In the genomic region with DNA sequence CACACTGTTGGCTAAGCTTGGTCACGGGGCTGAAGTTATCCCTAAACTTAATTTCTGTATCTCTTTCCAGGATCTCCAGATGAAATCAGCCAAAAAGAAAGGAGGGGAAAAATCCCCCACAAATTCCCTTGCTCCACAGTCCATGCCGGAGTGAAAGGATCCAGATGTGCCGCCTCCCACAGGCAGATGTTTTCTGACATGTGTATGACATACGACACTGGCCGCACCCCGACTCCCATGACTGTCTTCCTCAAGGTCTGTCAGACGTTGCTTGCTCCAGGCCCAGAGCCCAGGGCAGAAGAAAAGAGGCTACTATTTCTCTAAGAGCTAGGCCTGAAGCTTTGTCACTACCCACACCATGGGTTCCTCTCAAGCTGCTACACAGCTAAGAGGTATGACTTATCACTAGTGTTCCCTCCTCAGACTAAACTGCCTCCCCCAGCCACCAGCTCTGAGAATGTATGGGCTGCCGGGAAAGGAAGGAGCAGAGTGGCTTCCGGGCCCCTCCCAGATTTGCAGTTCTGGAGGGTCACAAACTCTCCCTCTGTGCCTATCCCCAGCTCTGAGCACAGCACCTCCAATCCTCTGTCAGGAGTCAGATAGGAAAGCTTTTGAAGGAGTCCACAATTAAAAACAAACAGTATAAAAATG, we compare ENCODE assay signal across 15 mouse cellular contexts. TPM values are rescaled to one million over a fixed set of nuclear protein-coding genes. Genes with fewer than 3 reads are reported as not detected.
DNase-seq lines count a peak whose midpoint lies in the region; ATAC-seq and TF ChIP-seq lines count a peak whose summit lies in the region.
"Had no signal": no experiment of that assay in that cellular context is flagged by ENCODE, and none has a peak within 500 bp of the region (broad histone marks: within the 10 kb centered on the region; RNA-seq: fewer than 3 reads in every experiment).

No protein-coding gene starts in this region.

- no peak for TF ChIP-seq CTCF in lung, embryonic 14.5 days (IDR thresholded peaks at IDR 0.05; ENCODE audit: low read depth)

- 79% methylated on average over 9 of the region's 9 CpGs for WGBS in forebrain, embryonic 10.5 days
- WGBS in forebrain, embryonic 15.5 days: 82% methylated on average over 9 of the region's 9 CpGs
- 39% methylated on average over 9 of the region's 9 CpGs for WGBS in lung, embryonic 14.5 days
- 33% methylated on average over 9 of the region's 9 CpGs for WGBS in stomach, embryonic 15.5 days

- H3K36me3 ChIP-seq in forebrain, embryonic 10.5 days (replicated peaks): peaks cover 92% of the 10 kb centered on the region
- H3K36me3 ChIP-seq in forebrain, embryonic 15.5 days: peaks cover 78% of the 10 kb centered on the region
- H3K36me3 ChIP-seq in lung, embryonic 14.5 days (ENCODE audit: insufficient read depth): peaks cover 78% of the 10 kb centered on the region
- H3K36me3 ChIP-seq in stomach, embryonic 15.5 days: peaks cover 43% of the 10 kb centered on the region

- DNase-seq in forebrain, embryonic 10.5 days (ENCODE audit: extremely low spot score, low spot score): no peak
- peak; percentile 69 for DNase-seq in lung, embryonic 14.5 days
- DNase-seq in lung, adult 18-20 months: no peak
- DNase-seq in gastrocnemius, postnatal 25 days: peak; percentile 39
- no peak for DNase-seq in cerebellum, postnatal 10 days
- no peak for DNase-seq in spleen, postnatal 10 days (ENCODE audit: low spot score in 2 of 2)
- DNase-seq: forebrain, postnatal 0 days; right cerebral cortex, postnatal 4 days; thymus, postnatal 4 days had no signal

- 0 out of 2 replicates have a peak overlapping the region, but pooled peaks have one; percentile 66 for H3K27ac ChIP-seq in forebrain, embryonic 10.5 days
- no peak overlapping the region for H3K27ac ChIP-seq in forebrain, embryonic 15.5 days (replicated peaks)
- peak overlapping the region; percentile 39 for H3K27ac ChIP-seq in lung, embryonic 14.5 days (ENCODE audit: low read depth)
- peak overlapping the region; percentile 78 for H3K27ac ChIP-seq in stomach, embryonic 15.5 days
- H3K27ac ChIP-seq: heart, embryonic 13.5 days; hindbrain, postnatal 0 days; neural tube, embryonic 13.5 days had no signal

- peaks cover 5% of the 10 kb centered on the region; the same call in 1 of the 2 replicates for H3K27me3 ChIP-seq in forebrain, embryonic 10.5 days (ENCODE audit: poor library complexity, severe bottlenecking)
- H3K27me3 ChIP-seq in forebrain, embryonic 15.5 days: no peaks in the 10 kb centered on the region
- H3K27me3 ChIP-seq in lung, embryonic 14.5 days (ENCODE audit: insufficient read depth, low read length): no peaks in the 10 kb centered on the region
- H3K27me3 ChIP-seq in stomach, embryonic 15.5 days (replicated peaks): no peaks in the 10 kb centered on the region
- H3K27me3 ChIP-seq: heart, embryonic 13.5 days; neural tube, embryonic 13.5 days had no signal

- no peaks in the 10 kb centered on the region for H3K9me3 ChIP-seq in forebrain, embryonic 10.5 days
- no peaks in the 10 kb centered on the region for H3K9me3 ChIP-seq in forebrain, embryonic 15.5 days
- no peaks in the 10 kb centered on the region for H3K9me3 ChIP-seq in lung, embryonic 14.5 days (ENCODE audit: low read depth, low read length)
- no peaks in the 10 kb centered on the region for H3K9me3 ChIP-seq in stomach, embryonic 15.5 days
- H3K9me3 ChIP-seq: heart, embryonic 13.5 days; neural tube, embryonic 13.5 days had no signal

- no peak overlapping the region for H3K9ac ChIP-seq in forebrain, embryonic 15.5 days (replicated peaks)
- no peak overlapping the region for H3K9ac ChIP-seq in lung, embryonic 14.5 days
- H3K9ac ChIP-seq in stomach, embryonic 15.5 days: no peak overlapping the region
- H3K9ac ChIP-seq: forebrain, postnatal 0 days; heart, embryonic 13.5 days; neural tube, embryonic 13.5 days had no signal

- H3K4me3 ChIP-seq in forebrain, embryonic 10.5 days: no peak overlapping the region
- H3K4me3 ChIP-seq in forebrain, embryonic 15.5 days: no peak overlapping the region
- no peak overlapping the region for H3K4me3 ChIP-seq in lung, embryonic 14.5 days (ENCODE audit: low read depth, low read length)
- no peak overlapping the region for H3K4me3 ChIP-seq in stomach, embryonic 15.5 days (replicated peaks)
- H3K4me3 ChIP-seq: heart, embryonic 13.5 days; neural tube, embryonic 13.5 days had no signal

- peaks cover 42% of the 10 kb centered on the region for H3K4me1 ChIP-seq in forebrain, embryonic 10.5 days
- peaks cover 8% of the 10 kb centered on the region for H3K4me1 ChIP-seq in forebrain, embryonic 15.5 days
- H3K4me1 ChIP-seq in lung, embryonic 14.5 days (ENCODE audit: insufficient read depth): peaks cover 14% of the 10 kb centered on the region
- peaks cover 45% of the 10 kb centered on the region for H3K4me1 ChIP-seq in stomach, embryonic 15.5 days

- H3K4me2 ChIP-seq in forebrain, embryonic 15.5 days (replicated peaks): no peak overlapping the region
- no peak overlapping the region for H3K4me2 ChIP-seq in lung, embryonic 14.5 days
- H3K4me2 ChIP-seq in stomach, embryonic 15.5 days: no peak overlapping the region
- H3K4me2 ChIP-seq: heart, embryonic 13.5 days; midbrain, embryonic 11.5 days; neural tube, embryonic 13.5 days had no signal

- no peak for ATAC-seq in forebrain, embryonic 15.5 days (replicated peaks)
- peak; percentile 48; the same call in 1 of the 2 replicates for ATAC-seq in lung, embryonic 14.5 days (ENCODE audit: insufficient read depth)
- ATAC-seq in stomach, embryonic 15.5 days (ENCODE audit: insufficient read depth, low FRiP score, low read depth): peak; percentile 36; the same call in 1 of the 2 replicates
- ATAC-seq: forebrain, postnatal 0 days; hindbrain, postnatal 0 days had no signal

RNA-seq across cellular contexts. Expression of a gene that starts 11.4 kb away (rescaled TPM):
- polyA plus RNA-seq in forebrain, embryonic 10.5 days (2016; fragmentation: Nextera tagmentation; extraction: Ambion mirVana): 66.5 and 67.4 TPM in 2 replicates
- polyA plus RNA-seq in forebrain, embryonic 15.5 days (2015; fragmentation: Nextera tagmentation; extraction: Ambion mirVana): 93.1 and 95.7 TPM in 2 replicates
- polyA plus RNA-seq in lung, embryonic 14.5 days (2014; fragmentation: Nextera tagmentation; extraction: Ambion mirVana): 68.7 and 73.0 TPM in 2 replicates
- 10 to 100 TPM; 58.1 to 64.3 TPM for total RNA-seq in gastrocnemius, postnatal 25 days (2021)
- polyA plus RNA-seq in stomach, embryonic 15.5 days (2015; fragmentation: Nextera tagmentation; extraction: Ambion mirVana): 77.0 and 87.0 TPM in 2 replicates

RNA-seq across cellular contexts. Expression of a gene that starts 33.2 kb away (rescaled TPM):
- polyA plus RNA-seq in forebrain, embryonic 10.5 days (2016; fragmentation: Nextera tagmentation; extraction: Ambion mirVana): 7.3 and 7.7 TPM in 2 replicates
- polyA plus RNA-seq in forebrain, embryonic 15.5 days (2015; fragmentation: Nextera tagmentation; extraction: Ambion mirVana): 3.4 and 3.7 TPM in 2 replicates
- 27.8 and 28.1 TPM in 2 replicates for polyA plus RNA-seq in lung, embryonic 14.5 days (2014; fragmentation: Nextera tagmentation; extraction: Ambion mirVana)
- total RNA-seq in gastrocnemius, postnatal 25 days (2021): 10 to 100 TPM; 16.5 to 21.8 TPM
- 35.0 and 37.1 TPM in 2 replicates for polyA plus RNA-seq in stomach, embryonic 15.5 days (2015; fragmentation: Nextera tagmentation; extraction: Ambion mirVana)

RNA-seq across cellular contexts. Expression of a gene that starts 57.2 kb away (rescaled TPM):
- polyA plus RNA-seq in forebrain, embryonic 10.5 days (2016; fragmentation: Nextera tagmentation; extraction: Ambion mirVana): 9.9 and 10.0 TPM in 2 replicates
- 4.8 and 5.8 TPM in 2 replicates for polyA plus RNA-seq in forebrain, embryonic 15.5 days (2015; fragmentation: Nextera tagmentation; extraction: Ambion mirVana)
- polyA plus RNA-seq in lung, embryonic 14.5 days (2014; fragmentation: Nextera tagmentation; extraction: Ambion mirVana): 11.2 and 13.2 TPM in 2 replicates
- 1 to 10 TPM; 1.7 to 2.5 TPM for total RNA-seq in gastrocnemius, postnatal 25 days (2021)
- 7.8 and 8.6 TPM in 2 replicates for polyA plus RNA-seq in stomach, embryonic 15.5 days (2015; fragmentation: Nextera tagmentation; extraction: Ambion mirVana)

RNA-seq across cellular contexts. Expression of a gene that starts 58.8 kb away (rescaled TPM):
- polyA plus RNA-seq in forebrain, embryonic 10.5 days (2016; fragmentation: Nextera tagmentation; extraction: Ambion mirVana): 5.6 and 6.2 TPM in 2 replicates
- 2.9 and 3.9 TPM in 2 replicates for polyA plus RNA-seq in forebrain, embryonic 15.5 days (2015; fragmentation: Nextera tagmentation; extraction: Ambion mirVana)
- polyA plus RNA-seq in lung, embryonic 14.5 days (2014; fragmentation: Nextera tagmentation; extraction: Ambion mirVana): 11.6 and 13.5 TPM in 2 replicates
- total RNA-seq in gastrocnemius, postnatal 25 days (2021): 1 to 10 TPM; 2.5 to 4.7 TPM
- polyA plus RNA-seq in stomach, embryonic 15.5 days (2015; fragmentation: Nextera tagmentation; extraction: Ambion mirVana): 10.8 and 13.3 TPM in 2 replicates

Comparison
In these comparisons a context has a peak if more than half of its experiments do, and no peak if none do; other contexts are left out.
1. DNase-seq: peak in lung, embryonic 14.5 days (single experiment) and gastrocnemius, postnatal 25 days (single experiment); none in forebrain, embryonic 10.5 days (single experiment), lung, adult 18-20 months (0 of 2), cerebellum, postnatal 10 days (0 of 2) and spleen, postnatal 10 days (0 of 2).